Mouse (Mus musculus) adrenal gland, adult 18-20 months (tissue): Measurements from ENCODE around the gene Exoc5. TPM values are rescaled to one million over a fixed set of nuclear protein-coding genes. Genes with fewer than 3 reads are reported as not detected.

Experiments
- DNase-seq, 2 experiments: peaks; one replicate each; pipeline ENCODE4 v3.0.0; 2021 to 2022; ENCODE audit warnings: low spot score in 2 of 2
- total RNA-seq, 2 experiments: library from RNA; stranded (reverse); gene quantifications; 1 replicate in 1 of 2; 2 replicates in 1 of 2; pipeline ENCODE4 v1.2.3; 2021

The Exoc5 gene
- total RNA-seq, 2 experiments from 2014 or later, result 34.5 to 35.4 TPM

- no peak for DNase-seq
Observed at GRCm38 (mm10) chr14:49008399-49009189, 57.9 kb downstream of the Exoc5 start.

GRCm38 (mm10) chr14:49007979-49008378, 58.5 kb downstream of the Exoc5 start:
- no peak for DNase-seq

GRCm38 (mm10) chr14:49001655-49002054, 64.8 kb downstream of the Exoc5 start:
- no peak for DNase-seq

GRCm38 (mm10) chr14:48998795-48999194, 67.7 kb downstream of the Exoc5 start:
- DNase-seq, result no peak

- DNase-seq, result no peak
Observed at GRCm38 (mm10) chr14:48993861-48994260, 72.6 kb downstream of the Exoc5 start.

GRCm38 (mm10) chr14:48992070-48992580, 74.3 kb downstream of the Exoc5 start:
- DNase-seq, result no peak

GRCm38 (mm10) chr14:48991144-48991522, 75.3 kb downstream of the Exoc5 start:
- DNase-seq, result no peak

GRCm38 (mm10) chr14:48990471-48991143, 75.8 kb downstream of the Exoc5 start:
- peak in 1 of 2 experiments; percentile 12 for DNase-seq

- no peak for DNase-seq
Observed at GRCm38 (mm10) chr14:48989831-48990230, 76.6 kb downstream of the Exoc5 start.

GRCm38 (mm10) chr14:48986231-48986630, 80.2 kb downstream of the Exoc5 start:
- DNase-seq, result no peak

GRCm38 (mm10) chr14:48985673-48986072, 80.8 kb downstream of the Exoc5 start:
- no peak for DNase-seq

- no peak for DNase-seq
Observed at GRCm38 (mm10) chr14:48978971-48979388, 87.5 kb downstream of the Exoc5 start.

- DNase-seq, result no peak
Observed at GRCm38 (mm10) chr14:48971546-48971945, 94.9 kb downstream of the Exoc5 start.

GRCm38 (mm10) chr14:48968670-48969069, 97.8 kb downstream of the Exoc5 start:
- DNase-seq, result no peak

Other genes with a start within 250 kb of the Exoc5 start
- gene Ap5m1, start 556 bp downstream of the Exoc5 start, total RNA-seq, result 10 to 100 TPM; 18.2 to 19.8 TPM
- gene Naa30, start 105.6 kb upstream of the Exoc5 start, total RNA-seq, result 10 to 100 TPM; 32.2 to 33.6 TPM
- gene ccdc198, start 178.8 kb upstream of the Exoc5 start, total RNA-seq, result not detected